Mouse (Mus musculus) testis, adult 2 months (tissue): ENCODE data around the gene Sympk. TPM values are rescaled to one million over a fixed set of nuclear protein-coding genes. Genes with fewer than 3 reads are reported as not detected.

Experiments used
- H3K27ac ChIP-seq: fragments of 200-500 bp; 2 replicates; pipeline ENCODE4 v1.5.1; 2012; ENCODE audit warnings: low read depth, low read length; ENCODE audit not compliant: control insufficient read depth, insufficient read depth
- H3K27me3 ChIP-seq: fragments of 200-500 bp; 2 replicates; pipeline ENCODE4 v1.6.1; 2012; ENCODE audit warnings: mild to moderate bottlenecking, low read length, moderate library complexity; ENCODE audit not compliant: control insufficient read depth, insufficient read depth
- H3K36me3 ChIP-seq: fragments of 200-500 bp; 2 replicates; pipeline ENCODE4 v1.6.1; 2012; ENCODE audit warnings: mild to moderate bottlenecking, low read length; ENCODE audit not compliant: control insufficient read depth, insufficient read depth
- H3K4me1 ChIP-seq: fragments of 200-500 bp; 2 replicates; pipeline ENCODE4 v1.6.1; 2012; ENCODE audit warnings: low read length; ENCODE audit not compliant: control insufficient read depth, insufficient read depth
- H3K4me3 ChIP-seq: fragments of 200-500 bp; 2 replicates; pipeline ENCODE4 v1.5.1; 2012; ENCODE audit warnings: low read depth, mild to moderate bottlenecking, low read length, moderate library complexity, mixed read lengths; ENCODE audit not compliant: control insufficient read depth
- CTCF ChIP-seq: fragments of 200-500 bp; IDR thresholded peaks from 2 replicates; pipeline ENCODE4 v1.5.1; 2012; ENCODE audit warnings: low read depth, mild to moderate bottlenecking, inconsistent platforms, low read length, moderate library complexity; ENCODE audit not compliant: control insufficient read depth, insufficient read depth, insufficient replicate concordance
- POLR2A ChIP-seq: fragments of 200-500 bp; IDR thresholded peaks from 2 replicates; pipeline ENCODE4 v1.6.1; 2012; ENCODE audit warnings: low read depth, mild to moderate bottlenecking, inconsistent platforms, low read length, moderate library complexity; ENCODE audit not compliant: control insufficient read depth
- polyA plus RNA-seq: library from polyadenylated mRNA; depleted of rRNA; stranded (reverse); fragments of >200 nt; gene quantifications from 2 replicates; pipeline ENCODE4 v1.2.3, GENCODE M21; 2012

Sympk gene
- polyA plus RNA-seq, 1 experiment = 196 TPM

- TF ChIP-seq POLR2A (no peak), CTCF (no peak)
- H3K4me3 ChIP-seq = no peak overlapping the region
- no peak overlapping the region for H3K27ac ChIP-seq
- peaks cover 13% of the 10 kb centered on the region for H3K4me1 ChIP-seq
- no peaks in the 10 kb centered on the region; the same call in 1 of the 2 replicates for H3K36me3 ChIP-seq
- no peaks in the 10 kb centered on the region for H3K27me3 ChIP-seq
These were observed 56.3 kb downstream of the Sympk start for GRCm38 (mm10) chr7:19080451-19080950.

- Histone ChIP-seq H3K4me1 (peaks cover 20% of the 10 kb centered on the region), H3K27me3 (no peaks in the 10 kb centered on the region), H3K4me3 (no peak overlapping the region), H3K27ac (no peak overlapping the region), H3K36me3 (no peaks in the 10 kb centered on the region; the same call in 1 of the 2 replicates)
- TF ChIP-seq CTCF = no peak
- no peak for TF ChIP-seq POLR2A
These were observed 58.0 kb downstream of the Sympk start for GRCm38 (mm10) chr7:19082171-19082570.

GRCm38 (mm10) chr7:19083096-19083495 lies 58.9 kb downstream of the Sympk start:
- no peak overlapping the region for H3K4me3 ChIP-seq
- H3K27ac ChIP-seq = peak overlapping the region; percentile 15; the same call in 1 of the 2 replicates
- peaks cover 20% of the 10 kb centered on the region for H3K4me1 ChIP-seq
- H3K36me3 ChIP-seq = no peaks in the 10 kb centered on the region; the same call in 1 of the 2 replicates
- TF ChIP-seq POLR2A (no peak), CTCF (no peak)
- no peaks in the 10 kb centered on the region for H3K27me3 ChIP-seq

GRCm38 (mm10) chr7:19083701-19084100 lies 59.5 kb downstream of the Sympk start, which contains the start of gene Dmpk:
Gene Dmpk, plus strand, starts transcription at chr7:19083849.
- no peak for TF ChIP-seq CTCF
- TF ChIP-seq POLR2A = no peak
- H3K27me3 ChIP-seq = no peaks in the 10 kb centered on the region
- no peaks in the 10 kb centered on the region; the same call in 1 of the 2 replicates for H3K36me3 ChIP-seq
- peak within 1 kb of the TSS; percentile 48 for H3K4me3 ChIP-seq
- H3K4me1 ChIP-seq = peaks cover 20% of the 10 kb centered on the region
- H3K27ac ChIP-seq = peak within 1 kb of the TSS; percentile 59

- no peaks in the 10 kb centered on the region; the same call in 1 of the 2 replicates for H3K36me3 ChIP-seq
- TF ChIP-seq CTCF = no peak
- TF ChIP-seq POLR2A = no peak
- H3K27ac ChIP-seq = peak overlapping the region; percentile 59
- H3K4me1 ChIP-seq = peaks cover 20% of the 10 kb centered on the region
- H3K27me3 ChIP-seq = no peaks in the 10 kb centered on the region
- peak overlapping the region; percentile 48 for H3K4me3 ChIP-seq
These were observed 60.1 kb downstream of the Sympk start for GRCm38 (mm10) chr7:19084277-19084771.

GRCm38 (mm10) chr7:19084921-19085473 lies 60.8 kb downstream of the Sympk start:
- TF ChIP-seq CTCF (no peak), POLR2A (no peak)
- Histone ChIP-seq H3K4me1 (peaks cover 20% of the 10 kb centered on the region), H3K4me3 (no peak overlapping the region), H3K27me3 (no peaks in the 10 kb centered on the region), H3K36me3 (no peaks in the 10 kb centered on the region; the same call in 1 of the 2 replicates), H3K27ac (peak overlapping the region; percentile 22; the same call in 1 of the 2 replicates)

- no peaks in the 10 kb centered on the region for H3K27me3 ChIP-seq
- no peak overlapping the region for H3K4me3 ChIP-seq
- peaks cover 20% of the 10 kb centered on the region for H3K4me1 ChIP-seq
- no peak overlapping the region for H3K27ac ChIP-seq
- no peaks in the 10 kb centered on the region; the same call in 1 of the 2 replicates for H3K36me3 ChIP-seq
- no peak for TF ChIP-seq POLR2A
- no peak for TF ChIP-seq CTCF
These were observed 61.3 kb downstream of the Sympk start for GRCm38 (mm10) chr7:19085495-19085894.

GRCm38 (mm10) chr7:19086042-19086441 lies 61.9 kb downstream of the Sympk start:
- TF ChIP-seq CTCF (no peak), POLR2A (no peak)
- H3K4me3 ChIP-seq = no peak overlapping the region
- no peaks in the 10 kb centered on the region; the same call in 1 of the 2 replicates for H3K36me3 ChIP-seq
- H3K27me3 ChIP-seq = no peaks in the 10 kb centered on the region
- peaks cover 20% of the 10 kb centered on the region for H3K4me1 ChIP-seq
- H3K27ac ChIP-seq = no peak overlapping the region
